ENCODE assay signal across 9 mouse cellular contexts in the genomic region with DNA sequence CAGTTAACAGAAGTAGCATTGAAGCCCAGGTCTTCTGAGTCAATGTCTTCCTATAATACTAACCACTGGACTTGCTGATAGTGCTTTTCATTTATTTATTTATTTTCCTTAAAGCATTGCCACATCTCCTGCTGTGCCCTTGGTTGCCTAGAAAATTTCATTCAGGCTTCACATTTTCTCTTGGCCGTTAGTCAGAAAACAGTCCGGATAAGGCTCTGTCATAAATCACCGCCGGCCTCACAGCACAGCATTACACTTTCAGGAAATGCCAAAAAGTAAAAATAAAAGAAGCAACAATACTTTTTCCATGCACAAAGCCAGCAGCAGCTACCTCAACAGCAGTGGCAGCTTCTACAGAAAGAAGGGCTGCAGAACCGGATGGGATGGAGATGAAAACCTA.
DNase-seq lines count a peak whose midpoint lies in the region; ATAC-seq lines count a peak whose summit lies in the region.
"Had no signal": no experiment of that assay in that cellular context is flagged by ENCODE, and none has a peak within 500 bp of the region (broad histone marks: within the 10 kb centered on the region; RNA-seq: fewer than 3 reads in every experiment).

No protein-coding gene starts in this region.

- no peak overlapping the region for H3K4me2 ChIP-seq in limb, embryonic 12.5 days
- H3K4me2 ChIP-seq in forebrain, embryonic 15.5 days (replicated peaks), result no peak overlapping the region
- H3K4me2 ChIP-seq: midbrain, embryonic 12.5 days had no signal

- peak; percentile 16 for DNase-seq in embryo, embryonic 10 days (ENCODE audit: low spot score)
- no peak for DNase-seq in embryo, embryonic 9.5 days (ENCODE audit: extremely low spot score)
- DNase-seq in urinary bladder, postnatal 14 days (ENCODE audit: low spot score), result peak; percentile 13
- DNase-seq in urinary bladder, adult 18-20 months (ENCODE audit: low spot score in 2 of 2), result no peak
- DNase-seq in yolk sac, embryonic 10.5 days (ENCODE audit: low spot score), result peak; percentile 9
- no peak for DNase-seq in layer of hippocampus, adult 11-12 months (ENCODE audit: low spot score)

- ATAC-seq in limb, embryonic 12.5 days (ENCODE audit: insufficient number of reproducible peaks, insufficient read depth, low FRiP score, low TSS enrichment, low read depth), result no peak
- ATAC-seq in forebrain, embryonic 15.5 days (replicated peaks), result no peak

- H3K4me1 ChIP-seq in limb, embryonic 12.5 days (replicated peaks), result peaks cover 20% of the 10 kb centered on the region
- H3K4me1 ChIP-seq in forebrain, embryonic 15.5 days, result 0 out of 2 replicates have a peak, but pooled peaks cover 3% of the 10 kb centered on the region

- H3K27me3 ChIP-seq in limb, embryonic 12.5 days, result no peaks in the 10 kb centered on the region
- no peaks in the 10 kb centered on the region for H3K27me3 ChIP-seq in forebrain, embryonic 15.5 days
- H3K27me3 ChIP-seq: midbrain, embryonic 12.5 days had no signal

- no peaks in the 10 kb centered on the region for H3K9me3 ChIP-seq in limb, embryonic 12.5 days
- H3K9me3 ChIP-seq in forebrain, embryonic 15.5 days, result no peaks in the 10 kb centered on the region
- H3K9me3 ChIP-seq: midbrain, embryonic 12.5 days had no signal

- peak overlapping the region; percentile 9; the same call in 1 of the 2 replicates for H3K27ac ChIP-seq in limb, embryonic 12.5 days
- no peak overlapping the region for H3K27ac ChIP-seq in forebrain, embryonic 15.5 days (replicated peaks)
- H3K27ac ChIP-seq: midbrain, embryonic 12.5 days had no signal

- no peak overlapping the region for H3K4me3 ChIP-seq in limb, embryonic 12.5 days (replicated peaks)
- no peak overlapping the region for H3K4me3 ChIP-seq in forebrain, embryonic 15.5 days
- H3K4me3 ChIP-seq: midbrain, embryonic 12.5 days had no signal

- WGBS in limb, embryonic 12.5 days, result 24% methylated on average over 5 of the region's 5 CpGs
- WGBS in forebrain, embryonic 15.5 days, result 55% methylated on average over 5 of the region's 5 CpGs

- no peak overlapping the region for H3K9ac ChIP-seq in limb, embryonic 12.5 days (replicated peaks)
- no peak overlapping the region for H3K9ac ChIP-seq in forebrain, embryonic 15.5 days (replicated peaks)
- H3K9ac ChIP-seq: midbrain, embryonic 12.5 days had no signal

- no peaks in the 10 kb centered on the region for H3K36me3 ChIP-seq in limb, embryonic 12.5 days
- no peaks in the 10 kb centered on the region for H3K36me3 ChIP-seq in forebrain, embryonic 15.5 days
- H3K36me3 ChIP-seq: midbrain, embryonic 12.5 days had no signal

Comparison
In these comparisons a context has a peak if more than half of its experiments do, and no peak if none do; other contexts are left out.
1. DNase-seq: peak in embryo, embryonic 10 days (single experiment), urinary bladder, postnatal 14 days (single experiment) and yolk sac, embryonic 10.5 days (single experiment); none in embryo, embryonic 9.5 days (single experiment), urinary bladder, adult 18-20 months (0 of 2) and layer of hippocampus, adult 11-12 months (single experiment).